Mouse (Mus musculus) 416B (cell line): Measurements from ENCODE around the gene Tbx4.
A peak's percentile ranks its signal among the peaks of the same experiment; 100 is the strongest.

Experiments
- DNase-seq: peaks from one replicate; pipeline ENCODE4 v3.0.0; 2011; ENCODE audit warnings: low read depth

Gene Tbx4

DNA sequence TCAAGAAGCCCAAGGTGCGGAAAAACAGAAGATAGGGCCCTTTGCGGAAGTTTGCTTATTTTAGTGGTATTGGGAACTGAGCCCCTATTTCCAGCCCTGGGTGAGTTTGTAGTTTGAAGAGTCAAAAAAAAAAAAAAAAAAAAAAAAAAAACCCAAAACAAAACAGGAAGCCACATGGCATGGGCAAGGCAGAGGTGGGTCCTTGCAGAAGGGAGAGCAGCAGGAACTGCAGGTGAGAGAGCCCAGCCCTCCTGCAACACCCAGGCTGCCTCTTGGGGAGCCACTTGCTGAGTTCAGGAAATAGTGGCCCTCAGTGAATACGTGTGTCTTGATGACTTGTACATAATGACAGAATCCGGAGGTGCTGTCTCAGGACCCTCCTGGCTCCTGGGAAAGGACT, 23.3 kb downstream of the Tbx4 start:
- DNase-seq: no peak

GRCm38 (mm10) chr11:85910133-85910532, 23.9 kb downstream of the Tbx4 start:
- DNase-seq: no peak

GRCm38 (mm10) chr11:85913506-85913905, 27.3 kb downstream of the Tbx4 start:
- no peak for DNase-seq

DNA sequence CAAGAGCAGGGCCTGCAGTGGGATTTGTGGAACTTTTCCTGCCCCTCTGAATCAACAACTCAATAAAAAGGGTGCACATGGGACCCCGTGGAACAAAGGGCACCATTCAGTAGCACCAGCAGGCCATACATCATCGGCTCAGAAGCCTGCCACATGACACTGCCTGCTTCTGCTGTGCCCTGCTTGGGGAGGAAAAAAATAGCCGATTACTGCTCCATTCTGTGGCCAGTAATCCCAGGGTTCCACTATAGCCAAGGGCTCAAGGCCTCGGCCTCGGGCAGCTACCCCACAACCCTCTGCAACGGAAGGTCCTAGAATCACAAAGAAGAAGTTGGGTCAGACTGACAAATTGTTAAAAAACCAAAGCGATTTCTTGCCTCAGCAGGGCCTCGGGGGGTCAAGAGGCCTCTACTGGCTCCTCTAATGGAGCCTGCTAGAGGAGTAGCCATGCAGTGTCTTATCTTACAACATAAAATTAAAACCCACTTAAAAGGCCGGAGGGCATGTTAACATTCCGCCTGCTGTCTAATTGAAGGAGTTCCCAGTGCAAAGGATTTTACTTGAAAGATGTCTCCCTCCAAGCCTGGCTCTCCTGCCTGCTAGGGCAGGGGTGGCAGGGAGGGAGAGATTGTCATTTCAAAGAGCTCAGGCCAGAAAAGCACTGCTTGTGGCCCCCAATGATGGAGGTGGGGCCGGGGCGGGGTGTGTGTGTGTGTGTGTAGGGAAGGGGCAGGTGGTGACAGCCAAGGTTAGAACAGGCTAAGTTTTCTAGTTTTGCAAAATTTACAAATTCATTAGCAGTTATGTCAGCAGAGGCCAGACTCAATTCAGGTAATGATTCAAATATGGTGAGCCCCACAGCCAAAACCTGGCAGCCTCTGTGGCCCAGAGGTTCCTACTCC, 31.1 kb downstream of the Tbx4 start:
- DNase-seq: no peak

DNA sequence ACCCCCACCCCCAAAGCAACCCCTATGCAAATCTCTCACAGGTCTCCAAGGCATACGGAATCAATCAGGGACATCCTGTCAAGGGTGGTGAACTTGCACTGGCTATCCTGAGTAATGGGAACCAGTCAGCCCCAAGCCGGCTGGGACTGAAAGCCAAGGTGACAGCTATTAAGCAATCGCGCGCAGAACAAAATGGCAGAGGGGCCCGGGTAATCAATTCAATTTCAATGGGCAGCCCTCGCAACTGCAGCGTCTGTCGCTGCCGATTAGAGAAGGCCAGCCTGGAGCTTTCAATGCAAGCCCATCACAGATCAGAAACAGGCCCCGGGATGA, 31.7 kb downstream of the Tbx4 start:
- no peak for DNase-seq

DNA sequence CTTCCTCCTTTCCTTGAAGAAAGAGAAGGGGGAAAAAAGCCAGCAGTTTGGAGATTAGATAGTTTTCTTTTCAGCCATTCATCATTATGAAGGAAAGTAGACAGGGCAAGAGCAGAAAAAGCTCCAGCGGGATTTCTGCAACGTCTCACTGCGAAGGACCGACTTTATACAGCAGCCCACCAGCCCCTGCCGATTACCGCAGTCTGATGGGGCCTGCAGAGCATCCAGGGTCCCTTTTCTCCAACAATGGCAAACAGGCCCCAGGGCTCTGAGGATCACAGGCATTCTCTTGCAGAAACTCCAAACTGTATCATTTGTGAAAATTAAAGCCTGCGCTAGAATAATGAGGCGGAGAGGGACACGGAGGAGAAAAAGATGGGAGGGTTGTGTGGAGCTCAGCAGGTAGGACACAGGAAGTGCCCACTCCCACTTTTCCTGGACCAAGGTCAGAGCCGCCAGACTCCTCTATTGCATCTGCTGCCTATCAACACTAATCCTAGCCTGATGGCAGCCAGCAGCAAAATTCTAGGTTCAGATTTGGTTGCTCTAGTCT, 32.2 kb downstream of the Tbx4 start:
- no peak for DNase-seq

- peak; percentile 95 for DNase-seq
Observed at GRCm38 (mm10) chr11:85925294-85925743, 39.1 kb downstream of the Tbx4 start.

- no peak for DNase-seq
Observed at GRCm38 (mm10) chr11:85926287-85926764, 40.1 kb downstream of the Tbx4 start.

DNA sequence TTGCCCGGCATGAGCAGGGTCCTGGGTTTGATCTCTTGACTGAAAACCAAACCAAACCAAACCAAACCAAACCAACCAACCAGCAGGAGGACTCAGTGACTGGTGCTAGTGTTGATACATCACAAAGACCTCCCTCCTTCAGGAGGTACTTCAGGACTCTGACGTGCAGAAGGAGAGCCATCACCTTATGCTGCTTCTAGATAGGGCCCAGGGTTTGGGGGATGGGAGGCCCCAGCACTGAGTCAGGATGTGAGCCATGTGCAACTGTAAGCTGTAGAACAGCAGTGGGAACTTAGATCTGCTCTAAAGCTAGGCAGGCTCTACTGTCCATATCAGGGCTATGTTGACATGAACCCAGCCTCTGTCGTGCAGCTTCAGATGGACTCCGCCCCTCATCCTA, 41.9 kb downstream of the Tbx4 start:
- DNase-seq: peak; percentile 7

GRCm38 (mm10) chr11:85929651-85930050, 43.4 kb downstream of the Tbx4 start:
- peak; percentile 55 for DNase-seq

- no peak for DNase-seq
Observed at GRCm38 (mm10) chr11:85941785-85942570, 55.8 kb downstream of the Tbx4 start.

DNA sequence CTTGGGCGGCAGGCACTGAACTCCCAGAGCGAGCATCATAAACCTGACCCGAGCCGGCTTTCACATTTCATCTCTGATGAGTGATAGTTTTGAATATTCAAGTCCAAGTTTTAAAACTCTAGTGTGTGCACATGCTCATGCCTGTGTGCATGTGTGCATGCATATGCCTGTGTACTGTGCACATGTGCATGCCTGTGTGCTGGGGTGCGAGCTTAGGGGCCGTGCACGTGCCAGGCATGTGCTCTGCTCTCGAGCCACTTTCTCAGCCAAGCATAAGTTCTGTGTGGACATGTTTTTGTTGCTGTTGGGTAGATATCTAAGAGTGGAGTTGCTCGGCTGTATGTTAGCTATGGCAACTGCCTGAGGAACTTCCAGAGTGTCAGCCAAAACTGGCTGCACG, 62.5 kb downstream of the Tbx4 start:
- no peak for DNase-seq

DNA sequence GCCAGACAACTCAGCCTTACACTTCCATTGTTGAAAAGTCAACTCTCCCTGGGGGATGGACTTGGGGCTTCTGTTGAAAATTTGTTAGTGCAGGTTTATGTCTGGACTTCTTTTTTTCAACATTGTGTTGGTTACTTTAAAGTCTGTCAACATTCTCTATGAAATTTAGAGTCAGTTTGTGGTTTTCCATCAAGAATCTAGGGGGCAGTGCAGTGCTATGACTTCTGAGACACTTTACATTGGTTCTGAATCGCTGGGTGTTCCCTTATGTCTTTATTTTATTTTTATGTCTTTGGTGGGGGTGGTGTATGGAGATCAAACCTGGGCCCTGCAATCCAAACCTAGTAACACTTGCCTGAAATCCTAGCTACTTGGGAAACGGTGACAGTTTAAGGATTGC, 63.5 kb downstream of the Tbx4 start:
- DNase-seq: no peak

DNA sequence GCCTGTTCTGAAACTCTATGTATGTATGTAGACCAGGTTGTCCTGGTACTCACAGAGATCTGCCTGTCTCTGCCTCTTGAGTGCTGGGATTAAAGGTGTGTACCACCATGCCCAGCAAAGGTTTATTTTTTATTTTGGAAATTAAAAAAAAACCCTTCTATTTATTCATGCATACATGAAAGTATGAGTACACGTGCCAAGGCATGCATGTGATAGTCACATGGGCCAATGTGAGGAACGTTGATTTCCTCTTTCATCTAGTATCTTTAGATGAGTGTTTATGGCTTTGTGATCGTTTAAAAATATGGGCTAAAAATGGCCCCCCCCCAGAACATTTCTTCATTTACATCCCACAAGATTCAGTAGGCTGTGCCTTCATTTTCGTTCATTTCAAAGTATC, 66.3 kb downstream of the Tbx4 start:
- DNase-seq: no peak

GRCm38 (mm10) chr11:85955611-85956010, 69.4 kb downstream of the Tbx4 start:
- no peak for DNase-seq

DNA sequence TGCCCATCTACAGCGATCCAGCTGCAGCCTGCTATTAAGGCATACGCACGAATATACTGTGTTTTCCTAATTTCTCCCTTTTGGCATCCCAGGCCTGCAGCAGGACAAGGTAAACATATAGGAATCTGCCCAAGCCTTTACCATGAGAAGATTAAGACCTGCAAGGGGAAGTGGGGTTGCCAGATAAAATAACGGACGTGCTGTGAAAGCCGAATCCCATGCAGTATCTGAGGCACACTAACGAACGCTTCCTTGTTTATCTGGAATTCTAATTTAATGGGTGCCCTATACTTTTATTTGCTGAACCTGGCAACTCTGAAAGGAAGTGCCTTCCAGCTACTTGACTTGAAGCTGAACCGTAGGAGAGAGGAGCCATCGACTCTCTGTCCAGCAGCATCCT, 70.2 kb downstream of the Tbx4 start:
- DNase-seq: no peak

- no peak for DNase-seq
Observed at GRCm38 (mm10) chr11:85956950-85957778, 70.9 kb downstream of the Tbx4 start.

GRCm38 (mm10) chr11:85959837-85960236, 73.6 kb downstream of the Tbx4 start:
- peak; percentile 60 for DNase-seq

DNA sequence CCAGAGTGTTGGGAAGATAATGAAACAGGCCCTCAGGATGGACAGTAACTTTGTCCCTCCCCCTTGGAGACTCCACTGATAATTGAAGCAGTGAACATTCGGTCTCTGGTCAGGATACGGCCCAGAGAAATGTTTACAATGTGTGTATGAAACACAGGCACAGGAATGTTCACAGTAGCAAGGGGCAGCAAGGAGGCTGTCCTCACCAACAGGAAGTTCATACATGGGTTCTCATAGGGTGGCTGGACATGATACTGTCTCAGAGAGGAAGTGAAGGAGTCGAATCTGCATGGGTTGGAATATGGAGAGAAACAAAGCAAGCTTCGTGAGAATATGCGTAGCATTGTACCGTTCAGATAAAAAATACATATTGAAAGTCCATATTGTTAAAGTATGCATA, 74.1 kb downstream of the Tbx4 start:
- peak; percentile 41 for DNase-seq

DNA sequence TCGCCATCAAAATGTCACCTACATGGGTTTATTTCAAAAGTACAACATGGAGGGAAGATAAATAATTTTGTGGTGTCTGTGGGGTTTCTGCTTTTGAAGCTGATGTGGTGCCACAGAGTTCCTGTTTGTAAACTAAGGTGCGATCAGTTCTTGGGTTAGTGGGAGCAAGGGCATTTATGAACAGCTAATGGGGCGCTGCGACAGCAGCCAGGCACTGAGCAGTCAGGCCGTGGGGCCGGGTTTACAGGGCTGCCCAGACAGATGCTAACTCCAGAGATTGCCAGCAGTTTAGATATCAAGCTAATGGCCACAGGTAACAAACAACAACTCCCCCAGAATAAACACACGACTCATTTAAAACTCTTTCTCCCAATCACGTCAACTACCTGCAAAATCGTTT, 75.3 kb downstream of the Tbx4 start:
- DNase-seq: no peak
